Mouse (Mus musculus) kidney, adult 11 months (tissue): ENCODE measurements around the gene Tpp1.
A peak's percentile ranks its signal among the peaks of the same experiment; 100 is the strongest.
"Not testable (repeated sequence)": the region's sequence is repeated elsewhere in the genome, so short reads cannot be mapped to it uniquely, and the experiment has no call there.

Experiments used
- DNase-seq: peaks from one replicate; pipeline ENCODE4 v3.0.0; 2022

The Tpp1 gene

DNA sequence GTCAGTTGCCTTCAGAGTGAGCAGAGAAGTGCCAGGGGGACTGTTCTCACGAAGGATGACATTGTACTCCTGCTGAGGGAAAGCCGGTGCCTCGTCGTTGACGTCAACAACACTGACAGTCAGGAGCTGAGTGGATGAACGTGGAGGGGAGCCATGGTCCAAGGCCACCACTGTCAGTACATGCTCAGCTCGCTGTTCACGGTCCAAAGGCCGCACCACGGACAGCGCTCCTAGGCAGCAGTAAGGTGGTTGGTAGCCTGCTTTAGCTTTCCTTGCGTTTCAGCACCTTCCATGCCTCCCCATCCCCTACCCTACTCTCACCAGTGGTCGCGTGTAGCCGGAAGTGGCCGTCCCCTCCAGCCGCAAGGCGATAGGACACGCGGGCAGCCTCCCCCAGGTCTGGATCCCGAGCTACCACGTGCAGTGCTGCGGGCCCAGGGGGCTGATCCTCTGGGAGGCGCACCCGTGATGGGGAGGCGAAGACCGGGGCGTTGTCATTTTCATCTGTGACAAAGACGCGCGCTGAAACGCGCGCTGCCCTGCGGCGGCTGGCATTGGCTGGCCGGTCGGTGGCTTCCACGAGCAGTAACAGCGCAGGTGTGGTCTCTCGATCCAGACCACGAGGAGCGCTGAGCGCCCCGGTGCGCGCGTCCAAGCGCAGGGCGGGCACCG is 9.9 kb upstream of the Tpp1 start:
- DNase-seq, result no peak

DNA sequence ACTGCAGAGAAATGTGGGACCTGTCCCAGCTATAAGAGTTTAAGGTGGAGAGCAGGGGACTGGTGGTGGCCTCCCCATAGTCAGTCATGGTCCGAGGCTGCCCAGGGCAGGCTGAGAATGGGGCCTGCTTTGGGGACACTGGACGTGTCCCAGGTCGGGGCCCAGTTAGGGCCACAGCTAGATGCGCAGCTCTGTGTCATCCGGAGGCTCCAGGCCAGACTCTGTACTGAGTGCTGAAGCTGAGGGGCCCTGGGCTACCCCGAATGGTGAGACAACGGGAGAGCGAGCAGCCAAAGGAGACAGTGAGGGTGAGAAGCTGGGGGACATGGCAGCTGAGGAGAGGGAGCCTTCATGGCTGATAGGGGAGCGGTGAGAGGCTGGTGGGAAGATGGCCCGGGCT is 1.2 kb upstream of the Tpp1 start:
- no peak for DNase-seq

DNA sequence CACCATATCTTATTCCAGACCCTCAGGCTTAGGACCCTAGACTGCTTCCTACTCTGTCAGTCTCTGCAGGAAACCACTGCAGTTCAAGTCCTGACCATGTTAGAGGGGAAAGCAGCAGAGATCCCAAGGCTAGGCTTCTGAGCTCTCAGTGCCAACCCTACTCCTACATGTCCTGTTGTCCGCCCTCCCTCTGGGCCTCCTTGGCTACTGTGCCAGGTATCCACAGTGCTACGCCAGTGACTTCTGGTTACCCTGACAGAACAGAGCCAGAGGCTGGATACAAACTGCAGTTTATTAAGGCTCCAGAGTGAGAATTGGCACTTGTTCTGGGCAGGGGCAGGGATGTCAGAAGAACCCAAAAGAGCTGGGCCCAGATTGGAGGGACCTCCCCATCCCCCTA is 681 bp upstream of the Tpp1 start:
- DNase-seq, result no peak

DNA sequence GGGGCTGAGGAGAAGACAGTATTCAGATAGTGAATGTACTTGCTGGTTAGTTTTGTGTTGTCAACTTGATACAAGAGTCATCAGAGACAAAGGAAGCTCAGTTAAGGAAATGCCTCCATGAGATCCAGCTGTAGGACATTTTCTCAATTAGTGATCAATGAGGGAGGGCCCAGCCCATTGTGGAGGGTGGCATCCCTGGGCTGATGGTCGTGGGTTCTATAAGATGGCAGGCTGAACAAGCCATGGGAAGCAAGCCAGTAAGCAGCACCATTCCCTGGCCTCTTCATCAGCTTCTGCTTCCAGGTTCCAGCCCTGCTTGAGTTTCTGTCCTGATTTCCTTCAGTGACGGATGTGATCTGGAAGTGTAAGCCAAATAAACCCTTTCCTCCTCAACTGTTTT is 4.3 kb downstream of the Tpp1 start:
- DNase-seq, result no peak

DNA sequence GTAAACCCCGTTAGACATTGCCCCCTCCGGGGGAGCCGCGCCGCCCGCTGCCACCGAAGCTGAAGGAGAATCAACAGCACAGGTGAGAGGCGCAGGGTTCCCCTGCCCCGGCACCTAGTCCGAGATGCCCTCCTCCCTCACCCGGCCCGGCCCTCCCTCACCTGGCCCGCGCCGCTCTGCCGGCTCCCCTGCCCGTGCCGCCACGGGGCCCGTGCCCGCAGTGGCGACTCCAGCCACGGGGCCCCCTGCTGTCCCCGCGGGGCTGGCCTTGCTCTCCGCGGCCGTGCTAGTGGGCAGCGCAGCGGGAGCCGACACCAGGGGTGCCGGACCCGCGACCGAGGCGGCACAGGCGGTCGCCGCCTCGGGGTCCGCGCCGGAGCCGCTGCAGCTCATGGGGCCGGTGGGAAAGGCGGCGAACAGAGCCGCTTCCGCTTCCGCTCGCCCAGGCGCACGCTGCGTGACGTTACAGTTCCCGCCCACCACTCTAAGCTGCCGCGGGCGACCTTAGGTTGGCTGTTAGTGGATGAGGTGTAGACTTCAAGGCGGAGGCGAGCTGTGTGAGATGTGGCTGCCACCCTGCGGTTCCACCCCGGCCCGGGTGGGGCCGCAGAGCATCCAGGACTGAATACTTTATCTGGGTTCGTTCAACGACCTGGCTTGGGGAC is 8.0 kb downstream of the Tpp1 start, which contains the start of gene Taf10:
TSS of gene Taf10 (minus strand) at position 436 of the 665 bp plus-strand sequence.
- peak; percentile 87 for DNase-seq

DNA sequence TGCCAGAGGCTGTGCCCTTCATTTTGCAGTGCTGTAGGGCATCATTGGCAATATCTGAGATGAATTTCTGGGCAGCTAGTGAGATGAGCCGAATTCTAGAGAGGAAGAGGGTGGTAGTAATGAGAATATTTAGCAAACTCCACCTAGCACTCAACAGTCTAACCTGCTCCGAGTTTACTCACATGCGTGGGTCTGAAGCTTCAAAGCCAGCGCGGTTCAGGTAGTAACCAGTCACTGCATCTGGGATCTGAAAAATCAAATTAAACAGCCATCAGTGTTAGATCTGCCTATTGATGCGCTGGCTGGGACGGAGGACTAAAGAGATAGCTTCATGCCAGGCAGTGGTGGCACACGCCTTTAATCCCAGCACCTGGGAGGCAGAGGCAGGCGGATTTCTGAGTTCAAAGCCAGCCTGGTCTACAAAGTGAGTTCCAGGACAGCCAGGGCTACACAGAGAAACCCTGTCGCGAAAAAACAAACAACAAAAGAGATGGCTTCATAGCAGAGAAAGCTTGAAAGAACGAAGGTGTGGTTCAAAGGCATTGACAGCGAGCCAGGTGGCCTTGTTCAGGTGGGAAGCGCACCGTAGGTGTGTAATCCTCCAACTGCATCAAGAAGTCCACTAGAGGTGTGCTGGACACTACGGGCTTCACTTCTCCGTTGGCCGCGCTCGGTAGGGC is 8.6 kb downstream of the Tpp1 start:
- not testable (repeated sequence) for DNase-seq

DNA sequence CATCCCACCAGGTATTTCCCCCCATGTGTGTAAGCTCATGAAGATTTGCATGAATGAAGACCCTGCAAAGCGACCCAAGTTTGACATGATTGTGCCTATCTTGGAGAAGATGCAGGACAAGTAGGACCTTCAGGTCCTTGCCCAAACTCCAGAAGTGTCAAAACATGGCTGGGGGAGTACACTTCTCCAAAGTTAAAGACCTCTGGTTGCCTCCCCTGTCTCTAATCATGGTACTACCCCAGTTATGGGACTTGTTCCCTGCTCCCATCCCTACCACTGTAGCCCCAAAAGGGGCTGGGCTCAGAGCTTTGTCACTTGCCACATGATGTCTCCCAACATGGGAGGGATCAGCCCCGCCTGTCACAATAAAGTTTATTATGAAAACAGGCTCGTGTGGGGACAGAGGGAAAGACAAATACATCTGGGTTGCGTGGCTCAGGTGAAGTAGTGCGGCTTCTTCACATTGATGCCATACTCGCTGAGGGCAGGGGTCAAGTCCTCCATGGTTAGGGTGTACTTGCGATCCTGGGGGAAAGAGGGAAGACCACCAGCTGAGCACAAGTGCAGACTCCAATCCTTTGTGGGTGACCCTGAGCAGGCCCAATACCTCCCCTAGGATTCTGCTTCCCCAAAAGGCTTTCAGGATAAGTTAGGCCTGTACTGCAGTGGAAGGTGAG is 9.4 kb downstream of the Tpp1 start:
- not testable (repeated sequence) for DNase-seq

DNA sequence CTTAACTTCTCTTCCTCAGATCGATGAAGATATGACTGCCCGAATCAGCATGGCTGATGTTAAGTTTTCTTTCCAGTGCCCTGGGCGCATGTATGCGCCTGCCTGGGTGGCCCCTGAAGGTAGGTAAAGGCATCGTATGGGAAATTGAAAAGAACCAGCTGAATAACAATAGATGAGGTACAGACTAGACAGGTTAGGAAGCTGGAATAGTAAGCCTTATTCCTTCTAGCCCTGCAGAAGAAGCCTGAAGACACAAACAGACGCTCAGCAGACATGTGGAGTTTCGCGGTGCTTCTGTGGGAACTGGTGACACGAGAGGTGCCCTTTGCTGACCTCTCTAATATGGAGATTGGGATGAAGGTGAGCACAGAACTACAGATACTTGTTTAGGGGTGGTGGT is 10.1 kb downstream of the Tpp1 start:
- DNase-seq, result no peak

DNA sequence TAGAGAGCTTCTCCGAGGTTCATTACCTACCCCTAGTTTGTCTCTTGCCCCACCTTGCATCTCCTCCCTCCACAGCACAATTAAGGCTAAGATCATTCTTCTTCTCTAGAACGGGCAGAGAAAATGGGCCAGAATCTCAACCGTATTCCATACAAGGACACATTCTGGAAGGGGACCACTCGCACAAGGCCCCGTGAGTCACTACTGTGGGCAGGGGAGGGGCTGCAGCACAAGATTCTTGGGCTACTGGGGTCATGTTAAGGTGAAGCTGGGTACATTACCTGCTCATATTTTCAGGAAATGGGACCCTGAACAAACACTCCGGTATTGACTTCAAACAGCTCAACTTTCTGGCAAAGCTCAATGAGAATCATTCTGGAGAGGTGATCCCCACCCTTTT is 11.2 kb downstream of the Tpp1 start:
- no peak for DNase-seq

DNA sequence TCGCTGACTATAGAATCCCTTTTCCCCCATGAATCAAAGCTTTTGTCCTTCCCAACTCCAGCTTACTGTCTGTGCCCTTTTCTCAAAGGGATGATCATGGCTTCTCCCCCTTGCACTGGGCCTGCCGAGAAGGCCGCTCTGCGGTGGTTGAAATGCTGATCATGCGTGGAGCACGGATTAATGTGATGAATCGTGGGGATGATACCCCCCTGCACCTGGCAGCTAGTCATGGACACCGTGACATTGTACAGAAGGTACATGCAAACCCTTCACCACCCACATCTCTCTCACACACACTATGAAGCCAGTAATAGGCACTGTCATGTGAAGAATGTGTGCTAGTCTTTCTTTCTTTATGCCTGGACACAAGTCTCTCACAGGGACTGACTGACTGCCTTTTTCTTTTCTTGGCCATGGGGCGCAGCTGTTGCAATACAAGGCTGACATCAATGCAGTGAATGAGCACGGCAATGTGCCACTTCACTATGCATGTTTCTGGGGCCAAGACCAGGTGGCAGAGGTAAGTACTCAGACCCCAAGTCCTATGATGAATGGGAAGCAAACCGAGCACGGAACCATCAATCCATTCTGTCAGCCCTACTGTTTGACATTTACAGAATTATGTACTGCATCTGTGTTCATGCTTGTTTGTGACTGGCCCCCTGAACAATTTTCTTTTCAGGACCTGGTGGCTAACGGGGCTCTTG is 11.8 kb downstream of the Tpp1 start:
- DNase-seq, result no peak

DNA sequence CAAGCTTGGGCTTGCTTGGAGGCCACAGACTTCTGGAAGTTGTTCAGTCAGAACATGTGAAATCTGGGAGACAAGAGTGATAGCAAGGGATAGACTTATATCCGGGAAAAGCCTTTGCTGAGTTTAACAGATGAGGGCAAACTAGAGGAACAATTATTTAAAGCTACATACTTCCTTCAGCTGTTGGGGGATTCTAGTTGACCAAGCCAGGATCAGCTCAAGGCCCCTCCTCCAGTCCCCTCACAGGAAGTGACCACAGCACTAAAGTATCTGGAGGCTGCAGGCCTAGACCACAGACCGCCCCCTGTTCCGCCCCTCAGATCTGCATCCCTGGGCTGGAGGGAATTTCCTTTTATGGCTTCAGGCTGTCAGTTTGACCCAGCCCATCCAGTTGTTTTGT is 13.1 kb downstream of the Tpp1 start:
- DNase-seq, result peak; percentile 77

DNA sequence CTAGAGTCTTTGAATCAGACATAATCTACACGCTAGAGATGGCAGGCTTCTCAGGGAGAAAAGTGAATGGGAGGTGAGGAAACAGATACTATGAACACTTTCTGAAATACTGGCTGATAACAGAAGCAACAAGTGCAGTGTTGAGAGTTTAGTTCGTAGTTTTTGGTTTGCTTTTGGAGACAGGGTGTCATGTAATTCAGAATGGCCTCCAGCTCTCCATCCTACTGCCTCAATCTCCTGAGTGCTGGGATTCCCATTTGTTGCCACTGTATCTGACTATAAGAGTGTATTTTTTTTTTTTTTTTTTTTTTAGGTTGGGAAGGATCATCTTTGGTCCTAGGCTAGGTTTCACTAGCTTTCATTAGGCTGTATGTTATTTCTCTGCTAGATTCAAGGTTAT is 13.7 kb downstream of the Tpp1 start:
- DNase-seq, result no peak

DNA sequence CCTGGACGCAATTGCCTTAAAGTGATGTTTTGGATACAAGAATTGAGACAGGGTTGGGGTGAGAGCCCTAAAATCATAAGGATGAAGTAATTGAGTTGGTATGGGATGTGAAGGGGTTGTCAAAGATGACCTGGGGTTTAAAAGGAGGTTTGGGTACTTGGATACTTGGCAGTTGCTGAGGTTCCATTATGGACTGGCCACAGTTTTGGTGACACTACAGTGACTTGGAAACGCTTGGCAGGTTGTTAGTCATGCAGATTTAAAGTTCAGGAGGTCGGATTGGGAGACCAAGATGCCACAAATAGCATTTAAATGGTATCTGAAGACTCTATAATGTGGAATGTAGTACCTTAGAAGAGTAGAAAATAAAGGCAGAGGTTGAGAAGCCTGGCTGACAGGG is 14.4 kb downstream of the Tpp1 start:
- DNase-seq, result no peak

DNA sequence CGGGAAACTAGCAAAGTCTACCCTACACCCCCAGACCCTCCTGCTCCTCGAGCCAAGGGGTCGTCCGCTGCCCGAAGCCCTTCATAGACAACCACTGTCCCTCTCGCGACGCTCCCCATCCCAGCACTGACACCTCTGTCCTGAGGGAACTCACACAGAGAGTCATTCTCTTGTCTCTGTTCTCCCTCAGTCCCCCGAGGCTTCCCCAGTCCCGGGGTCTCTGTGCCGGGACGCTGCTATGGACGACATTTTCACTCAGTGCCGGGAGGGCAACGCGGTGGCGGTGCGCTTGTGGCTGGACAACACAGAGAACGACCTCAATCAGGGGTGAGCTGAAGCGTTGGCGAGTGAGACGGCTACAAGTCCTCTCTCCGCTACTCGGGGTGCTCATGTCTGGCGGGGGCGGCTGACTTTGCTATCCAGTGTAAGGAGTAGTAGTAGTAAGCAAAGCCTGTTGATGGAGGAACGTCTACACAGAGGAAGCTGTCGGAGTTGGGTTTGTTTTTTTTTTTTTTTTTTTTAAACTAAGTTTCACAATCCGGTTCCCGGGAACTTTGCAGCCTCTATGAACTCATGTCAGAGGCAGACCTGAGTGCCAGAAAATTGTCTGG is 15.0 kb downstream of the Tpp1 start, which contains the start of gene Rrp8:
TSS of gene Rrp8 (minus strand) at position 475 of the 611 bp plus-strand sequence.
- peak; percentile 37 for DNase-seq

DNA sequence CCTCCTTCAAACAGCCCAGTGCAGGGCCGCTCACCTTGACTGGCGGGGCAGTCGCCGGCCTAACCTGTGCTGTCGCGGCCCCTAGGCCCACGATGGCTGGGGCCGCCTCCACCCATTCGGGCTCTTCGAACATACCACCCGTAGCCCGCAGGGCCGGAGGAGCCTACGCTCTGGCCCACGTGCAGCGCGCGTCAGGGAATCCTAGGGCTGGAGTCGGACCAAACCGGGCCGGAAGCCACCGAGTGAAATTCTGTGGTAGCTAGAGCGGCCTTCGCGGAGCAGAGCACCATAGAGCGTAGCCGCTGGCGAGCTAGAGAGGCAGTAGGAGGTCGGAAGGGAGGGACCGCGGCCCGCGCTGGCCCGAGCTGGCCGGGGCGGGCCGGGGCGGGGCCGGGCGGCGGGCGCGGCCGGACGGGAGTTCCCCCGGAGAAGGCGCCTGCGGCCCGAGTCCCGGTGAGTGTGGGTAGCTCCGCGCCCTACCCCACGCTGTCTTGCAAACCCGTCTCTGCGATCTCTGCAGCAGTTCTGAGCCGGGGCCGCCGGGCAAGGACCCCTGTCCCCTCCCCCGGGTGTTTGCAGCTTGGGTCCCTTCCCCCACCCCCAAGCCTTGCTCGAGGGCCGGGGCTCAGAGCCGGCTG is 15.7 kb downstream of the Tpp1 start, which contains the start of gene Ilk:
TSS of gene Ilk (plus strand) at position 329 of the 638 bp plus-strand sequence.
- DNase-seq, result peak; percentile 95

DNA sequence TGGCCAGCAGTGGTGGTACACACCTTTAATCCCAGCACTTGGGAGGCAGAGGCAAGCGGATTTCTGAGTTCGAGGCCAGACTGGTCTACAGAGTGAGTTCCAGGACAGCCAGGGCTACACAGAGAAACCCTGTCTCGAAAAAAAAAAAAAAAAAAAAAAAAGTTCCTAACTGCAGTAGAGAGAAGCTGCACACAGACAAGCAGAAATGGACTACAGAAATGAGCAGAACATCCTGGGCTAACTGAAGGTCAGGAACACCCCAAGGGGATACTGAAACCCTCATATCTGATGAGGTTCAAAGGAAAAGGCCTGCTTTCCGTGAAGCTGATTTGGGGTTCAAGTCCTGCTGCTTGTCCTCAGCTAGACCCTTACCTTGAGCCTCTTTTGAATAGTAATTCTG is 16.6 kb downstream of the Tpp1 start:
- not testable (repeated sequence) for DNase-seq

DNA sequence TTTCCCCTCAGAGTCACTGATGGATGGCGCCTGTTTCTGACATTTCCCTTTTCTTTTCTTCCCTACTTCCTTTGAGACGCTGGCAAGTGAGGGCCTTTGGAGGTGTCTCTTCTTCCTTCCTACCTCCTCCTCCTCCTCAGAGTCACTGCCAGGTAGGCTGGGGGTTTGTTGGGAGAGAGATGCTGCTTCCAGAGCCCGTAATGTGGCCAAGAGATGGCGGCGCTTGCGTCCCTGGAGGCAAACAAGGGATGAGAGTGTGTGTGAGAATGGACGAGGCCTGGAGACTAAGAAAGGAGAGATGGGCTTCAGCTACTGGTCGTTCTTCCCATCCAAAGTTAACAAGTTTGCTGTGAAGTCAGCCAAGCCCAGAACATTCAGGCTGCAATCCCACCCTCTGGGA is 17.2 kb downstream of the Tpp1 start:
- DNase-seq, result no peak

DNA sequence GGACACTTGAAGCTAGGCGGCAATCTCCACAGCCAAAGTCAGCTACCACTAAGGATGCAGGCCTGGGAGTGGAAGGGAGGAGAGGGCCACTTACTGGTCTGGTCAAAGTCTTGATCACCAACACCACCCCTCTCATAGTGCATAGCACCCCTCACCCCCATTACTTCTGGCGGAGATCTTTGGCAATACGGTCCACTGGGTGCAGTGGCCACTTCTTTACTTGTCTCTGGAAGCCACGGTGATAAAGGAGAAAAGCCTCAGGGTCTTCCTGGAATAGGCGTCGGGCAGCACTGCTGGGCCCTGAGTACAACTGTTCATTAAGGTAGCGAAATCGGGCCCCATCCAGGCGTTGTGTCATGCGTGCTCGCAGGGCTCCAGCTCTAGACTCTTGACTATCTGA is 18.2 kb downstream of the Tpp1 start:
- DNase-seq, result no peak

DNA sequence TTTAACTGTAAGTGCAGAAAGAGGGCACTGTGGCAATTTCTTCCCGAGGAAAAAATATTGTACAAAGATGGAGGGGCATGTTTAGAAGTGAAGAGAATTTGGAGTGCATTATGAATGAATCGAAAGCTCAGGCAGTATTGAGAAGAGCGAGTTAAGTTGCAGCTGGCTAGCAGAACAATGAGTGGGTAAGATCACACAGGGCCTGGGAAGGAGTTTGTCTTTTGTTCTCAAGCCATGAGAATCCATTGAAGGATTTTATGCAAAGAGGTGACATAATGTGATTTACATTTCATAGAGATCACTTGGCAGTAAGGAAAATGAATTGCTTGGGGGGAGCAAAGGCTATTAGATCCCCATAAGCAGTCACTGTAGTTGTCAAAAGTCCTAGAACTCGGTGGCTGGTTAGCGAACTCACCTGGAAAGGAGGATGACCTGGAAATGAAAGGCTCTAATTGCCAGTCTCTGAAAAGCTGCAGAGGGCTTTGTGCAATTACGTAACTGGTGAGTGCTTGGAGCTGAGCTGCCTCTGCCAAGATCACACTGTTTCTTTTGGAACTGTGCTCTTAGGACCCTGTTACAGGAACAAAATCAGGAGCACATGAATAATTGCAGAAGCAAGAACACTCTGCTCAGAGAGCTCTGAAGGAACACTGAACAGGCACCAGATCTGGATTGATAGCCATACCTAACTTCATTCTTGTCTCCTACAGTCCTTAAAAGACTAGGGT is 23.2 kb downstream of the Tpp1 start:
- DNase-seq, result no peak

DNA sequence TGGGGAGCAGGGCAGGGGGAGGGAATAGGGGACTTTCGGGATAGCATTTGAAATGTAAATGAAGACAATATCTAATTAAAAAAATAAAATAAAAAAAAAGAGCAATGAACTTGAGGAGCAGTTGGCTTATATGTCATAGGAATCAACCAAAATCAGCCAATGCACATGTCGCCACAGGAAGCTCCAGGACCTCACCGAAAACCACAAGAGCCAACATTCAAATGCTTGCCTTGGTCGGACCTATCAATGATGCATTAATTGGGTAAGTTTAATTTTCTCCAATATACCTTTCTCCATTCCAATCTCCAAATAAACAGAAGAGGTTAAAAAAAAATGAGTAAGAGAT is 25.1 kb downstream of the Tpp1 start:
- no peak for DNase-seq
